Mouse (Mus musculus) right cerebral cortex, postnatal 14 days (tissue): Measurements from ENCODE around the gene B4galt5.

Experiments used
- DNase-seq: peaks from one replicate; pipeline ENCODE4 v3.0.0; 2022

B4galt5 gene

GRCm38 (mm10) chr2:167303196-167303595, 45.8 kb downstream of the B4galt5 start:
- DNase-seq: no peak

GRCm38 (mm10) chr2:167302641-167303040, 46.3 kb downstream of the B4galt5 start:
- DNase-seq: no peak

- no peak for DNase-seq
Measured at GRCm38 (mm10) chr2:167302031-167302430, 47.0 kb downstream of the B4galt5 start.

DNA sequence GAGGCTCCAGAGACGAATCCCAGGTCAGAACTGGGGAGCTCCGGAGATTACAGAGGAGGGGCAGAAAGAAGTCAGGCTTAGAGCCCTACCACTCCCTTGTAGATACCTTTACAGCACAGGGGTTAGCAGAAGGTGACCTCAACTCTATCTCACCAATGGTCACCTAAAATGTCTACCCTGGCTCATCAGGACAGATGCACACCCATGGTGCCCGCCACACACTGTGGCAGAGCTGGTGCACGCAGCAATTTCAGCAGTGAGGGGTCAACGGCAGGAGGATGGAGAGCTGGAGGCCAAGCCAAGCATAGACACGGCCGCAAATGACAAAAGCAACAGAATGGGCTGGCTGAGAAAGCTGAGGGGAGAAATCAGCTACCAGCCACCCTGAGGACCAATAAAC, 47.4 kb downstream of the B4galt5 start:
- no peak for DNase-seq

GRCm38 (mm10) chr2:167300943-167301497, 48.0 kb downstream of the B4galt5 start:
- DNase-seq: no peak

DNA sequence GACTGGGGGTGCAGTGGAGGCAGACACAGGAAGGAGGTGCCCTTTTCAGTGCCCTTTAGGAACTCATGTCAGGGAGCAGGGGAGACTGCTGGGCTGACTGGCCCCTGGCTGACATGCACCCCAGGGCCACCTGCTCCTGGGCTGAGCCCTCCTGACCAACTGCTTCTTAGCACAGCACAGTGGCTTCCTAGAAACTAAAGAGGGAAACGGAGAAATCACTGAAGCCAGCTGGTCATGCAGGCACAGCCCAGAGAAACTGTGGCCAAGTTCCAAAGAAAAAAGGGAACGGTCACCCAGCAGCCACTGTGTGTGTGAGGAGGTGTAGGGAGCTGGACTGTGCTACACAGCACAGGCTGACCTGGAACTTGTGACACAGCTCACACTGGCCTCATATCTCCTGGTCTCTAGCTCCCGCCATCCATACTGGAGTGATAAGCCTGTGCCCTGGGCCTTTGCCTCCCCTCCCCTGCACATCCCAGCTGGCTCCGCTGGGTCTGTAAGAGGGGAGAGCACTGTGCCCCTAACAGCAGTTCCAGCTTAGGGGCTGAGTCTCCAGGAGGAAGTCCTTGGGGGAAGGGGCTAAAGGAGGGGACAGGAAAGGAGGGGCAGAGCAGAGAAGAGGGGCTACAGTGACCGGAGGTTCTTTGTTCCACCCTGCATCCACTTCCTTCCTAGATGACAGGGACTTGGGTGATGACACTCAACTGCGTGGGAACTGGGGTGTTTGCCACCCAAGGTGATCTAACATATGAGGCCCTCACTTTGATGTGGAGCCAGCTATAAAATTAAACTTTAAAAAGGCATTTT, 48.9 kb downstream of the B4galt5 start:
- peak; percentile 8 for DNase-seq

GRCm38 (mm10) chr2:167298729-167299705, 50.0 kb downstream of the B4galt5 start:
- DNase-seq: peak; percentile 35

DNA sequence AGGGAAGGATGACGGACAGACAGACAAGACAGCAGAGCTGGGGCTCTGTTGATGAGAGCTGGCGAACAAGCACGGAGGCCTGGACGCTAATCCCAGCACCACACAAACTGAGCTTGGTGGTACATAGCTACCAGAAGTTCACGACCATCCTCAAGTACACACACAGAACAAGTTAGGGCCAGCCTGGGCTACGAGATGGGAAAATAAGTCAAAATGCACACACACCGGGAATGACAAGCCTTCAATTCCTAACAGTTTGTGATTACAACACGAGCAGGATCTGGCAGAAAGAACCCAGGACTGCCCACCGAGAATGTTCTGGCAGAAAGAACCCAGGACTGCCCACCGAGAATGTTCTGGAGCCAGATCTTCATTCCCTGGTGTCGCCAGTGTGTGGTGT, 51.0 kb downstream of the B4galt5 start:
- no peak for DNase-seq

DNA sequence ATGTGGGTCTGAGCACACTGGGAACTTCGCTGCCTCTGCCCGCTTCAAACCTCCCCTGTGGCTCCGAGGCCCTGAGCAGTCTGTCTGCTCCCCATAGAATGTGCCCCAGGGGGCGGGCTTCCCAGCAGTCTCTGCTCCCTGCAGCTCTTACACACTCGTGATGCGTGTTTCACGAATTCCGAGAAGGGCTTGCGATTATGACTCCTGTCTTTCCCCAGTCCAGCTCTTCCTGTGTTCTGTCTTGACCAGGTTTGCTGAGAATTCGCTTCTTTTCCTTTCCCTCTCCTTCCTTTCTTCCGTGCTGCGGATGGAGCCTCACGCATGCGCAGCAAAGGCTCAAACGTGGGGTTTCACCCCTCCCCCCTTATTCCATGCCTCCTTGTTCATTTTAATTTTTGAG, 54.1 kb downstream of the B4galt5 start:
- peak; percentile 8 for DNase-seq

- peak; percentile 3 for DNase-seq
Measured at GRCm38 (mm10) chr2:167294216-167294615, 54.8 kb downstream of the B4galt5 start.

DNA sequence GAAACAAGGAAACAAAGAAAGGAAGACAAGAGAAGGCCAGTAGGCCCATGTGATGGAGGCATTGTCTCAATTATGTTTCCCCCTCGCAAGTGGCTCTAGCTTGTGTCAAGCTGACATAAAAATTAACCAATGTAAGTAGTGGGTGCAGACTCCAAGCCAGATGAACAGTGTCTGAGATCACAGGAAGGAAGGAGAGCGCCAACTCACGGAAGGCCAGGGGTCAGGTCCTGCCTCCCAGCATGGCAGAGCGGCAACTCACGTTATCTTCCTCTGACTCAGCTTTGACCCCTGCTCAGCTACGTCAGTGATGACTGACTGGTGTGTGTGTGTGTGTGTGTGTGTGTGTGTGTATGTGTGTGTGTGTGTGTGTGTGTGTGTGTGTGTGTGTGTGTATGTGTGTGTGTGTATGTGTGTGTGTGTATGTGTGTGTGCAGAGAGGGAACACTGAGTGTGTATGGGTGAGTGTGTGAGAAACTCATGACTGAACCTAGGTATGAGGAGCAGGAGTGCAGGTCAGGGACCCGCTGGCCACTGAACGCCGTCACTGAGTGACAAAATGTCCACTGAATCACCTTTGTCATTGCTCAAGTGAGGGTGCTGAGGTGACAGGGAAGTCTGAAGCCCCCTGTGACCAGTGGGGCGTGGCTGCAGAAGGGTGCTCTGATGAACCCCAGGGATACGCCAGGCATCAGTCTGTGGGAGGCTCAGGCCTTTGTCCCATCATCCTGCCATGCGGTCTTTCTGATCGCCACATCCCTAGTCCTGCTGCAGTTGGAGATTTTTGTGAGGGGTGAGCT, 55.5 kb downstream of the B4galt5 start:
- DNase-seq: peak; percentile 3

DNA sequence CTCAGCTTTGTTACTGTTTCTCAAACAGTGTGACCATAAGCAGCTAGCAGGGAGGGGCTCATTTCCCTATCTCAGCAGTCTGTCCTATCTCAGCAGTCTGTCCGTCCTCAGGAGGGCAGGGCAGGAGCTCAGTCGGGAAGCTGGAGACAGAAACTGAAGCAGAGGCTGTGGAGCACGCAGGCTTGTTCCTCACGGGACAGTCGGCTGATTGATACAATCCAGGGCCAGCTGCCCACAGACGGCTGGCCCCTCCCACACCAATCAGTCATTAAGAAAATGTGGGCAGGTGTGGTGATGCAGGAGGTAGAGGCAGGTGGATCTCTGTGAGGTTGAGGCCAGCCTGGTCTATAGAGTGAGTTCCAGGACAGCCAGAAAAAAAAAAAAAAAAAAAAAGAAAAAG, 56.1 kb downstream of the B4galt5 start:
- DNase-seq: peak; percentile 5

GRCm38 (mm10) chr2:167292151-167292591, 56.8 kb downstream of the B4galt5 start:
- peak; percentile 6 for DNase-seq

GRCm38 (mm10) chr2:167291656-167292055, 57.3 kb downstream of the B4galt5 start:
- DNase-seq: peak; percentile 2

GRCm38 (mm10) chr2:167281461-167281860, 67.5 kb downstream of the B4galt5 start:
- DNase-seq: no peak

GRCm38 (mm10) chr2:167280986-167281310, 68.0 kb downstream of the B4galt5 start:
- DNase-seq: no peak

- DNase-seq: peak; percentile 72
Measured at GRCm38 (mm10) chr2:167280090-167280985, 68.6 kb downstream of the B4galt5 start.

DNA sequence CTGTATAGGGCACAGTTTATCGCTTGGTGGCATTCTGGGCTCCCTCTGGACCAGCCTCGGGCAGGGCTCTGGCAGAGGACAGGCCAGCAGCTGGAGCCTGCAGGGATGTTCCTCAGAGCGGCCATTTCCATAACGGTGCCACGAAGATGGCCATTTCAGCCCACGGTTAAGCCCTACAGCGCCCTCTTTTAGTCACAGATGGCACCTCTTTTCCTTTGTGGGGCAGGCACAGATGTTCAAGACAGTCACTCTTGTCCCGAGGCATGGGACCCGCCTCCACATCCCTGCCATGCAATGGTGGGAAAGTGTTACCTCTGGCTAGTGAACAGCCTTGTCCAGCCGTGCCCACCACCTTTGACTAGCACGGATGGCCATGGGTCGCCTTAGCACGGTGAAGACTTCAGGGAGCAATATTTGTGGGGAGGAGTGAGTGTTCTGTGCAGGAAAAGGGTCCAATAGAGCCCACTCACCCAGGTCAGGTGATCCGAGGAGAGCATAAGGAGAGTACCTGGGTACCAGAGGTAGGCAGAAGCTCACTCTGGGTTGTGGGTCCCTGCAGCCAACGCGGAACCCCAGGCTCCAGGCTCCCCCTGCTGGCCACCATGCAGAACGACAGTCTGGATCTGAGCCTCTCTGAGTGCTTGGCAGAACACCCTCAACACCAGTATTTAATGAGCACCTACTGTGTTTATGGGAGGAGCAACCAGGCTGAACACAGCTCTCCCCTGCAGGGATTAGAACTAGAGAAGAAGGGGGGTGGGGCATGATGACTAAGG, 70.0 kb downstream of the B4galt5 start:
- peak; percentile 69 for DNase-seq

DNA sequence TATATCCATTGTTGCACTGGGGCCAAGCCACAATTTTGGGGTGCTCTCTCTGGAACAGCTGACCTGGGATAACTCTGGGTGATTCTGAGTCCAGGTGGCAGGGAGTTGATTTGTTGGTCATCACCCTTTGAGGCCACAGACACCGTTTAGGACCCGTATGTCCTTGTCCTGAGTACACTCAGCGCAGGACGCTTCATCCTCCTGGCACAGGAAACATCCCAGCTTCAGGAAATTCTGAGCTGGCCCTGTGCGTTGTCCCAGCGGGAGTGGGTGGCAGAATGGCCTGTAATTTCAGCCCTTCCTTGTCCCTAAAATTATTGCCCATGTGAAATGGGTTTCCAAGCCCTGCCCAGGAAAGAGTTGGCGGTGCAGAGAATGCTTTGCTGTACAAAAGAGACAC, 71.0 kb downstream of the B4galt5 start:
- DNase-seq: no peak

- no peak for DNase-seq
Measured at GRCm38 (mm10) chr2:167277026-167277425, 72.0 kb downstream of the B4galt5 start.

- DNase-seq: no peak
Measured at GRCm38 (mm10) chr2:167275856-167276255, 73.1 kb downstream of the B4galt5 start.
